Mouse (Mus musculus) heart, postnatal 4 days (tissue): ENCODE measurements around the gene Lrrc32. TPM values are rescaled to one million over a fixed set of nuclear protein-coding genes. Genes with fewer than 3 reads are reported as not detected.

Experiments
- DNase-seq: peaks from one replicate; pipeline ENCODE4 v3.0.0; 2021
- total RNA-seq, 2 experiments: library from RNA; stranded (reverse); gene quantifications; 2 replicates each; pipeline ENCODE4 v1.2.3; 2021

Gene Lrrc32
- total RNA-seq, 2 experiments from 2014 or later = 17.3 to 18.6 TPM

DNA sequence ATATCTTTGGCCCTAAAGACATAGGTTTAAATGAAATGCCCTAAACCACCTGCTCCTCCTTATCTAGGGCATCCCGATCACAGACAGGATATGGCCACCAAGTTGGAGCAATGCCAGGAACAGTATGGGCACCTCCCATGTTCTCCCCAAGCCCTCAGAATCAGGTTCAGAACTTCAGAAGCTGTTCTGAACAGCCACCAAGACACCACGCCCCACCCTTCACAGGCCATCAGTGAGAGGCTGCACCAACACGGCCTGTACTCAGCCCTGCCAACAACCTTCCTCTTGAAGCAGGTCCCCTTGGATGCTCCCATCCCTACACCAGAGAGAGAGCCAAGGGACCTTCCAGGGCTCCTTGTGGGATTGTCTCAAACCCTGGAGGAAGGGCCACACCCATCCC lies 55.5 kb downstream of the Lrrc32 start:
- no peak for DNase-seq

DNA sequence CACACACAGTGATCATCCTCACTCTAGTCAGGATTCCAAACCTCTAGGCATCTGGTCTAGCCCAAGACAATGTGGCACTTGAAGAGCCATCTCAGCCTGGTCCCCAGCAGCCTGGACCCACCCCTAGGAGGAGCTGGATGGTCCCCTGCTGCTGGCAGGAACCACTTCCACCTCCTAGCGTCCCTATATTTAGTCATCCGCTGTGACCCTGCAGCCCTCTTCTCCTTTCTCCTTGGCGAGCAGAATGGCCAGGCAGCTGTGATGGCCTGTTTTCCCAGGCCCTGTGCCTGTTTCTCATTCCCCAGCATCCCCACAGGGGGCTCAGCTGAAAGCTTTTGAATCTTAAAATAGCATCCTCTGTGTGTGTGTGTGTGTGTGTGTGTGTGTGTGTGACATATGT lies 59.8 kb downstream of the Lrrc32 start:
- DNase-seq = peak; percentile 65

DNA sequence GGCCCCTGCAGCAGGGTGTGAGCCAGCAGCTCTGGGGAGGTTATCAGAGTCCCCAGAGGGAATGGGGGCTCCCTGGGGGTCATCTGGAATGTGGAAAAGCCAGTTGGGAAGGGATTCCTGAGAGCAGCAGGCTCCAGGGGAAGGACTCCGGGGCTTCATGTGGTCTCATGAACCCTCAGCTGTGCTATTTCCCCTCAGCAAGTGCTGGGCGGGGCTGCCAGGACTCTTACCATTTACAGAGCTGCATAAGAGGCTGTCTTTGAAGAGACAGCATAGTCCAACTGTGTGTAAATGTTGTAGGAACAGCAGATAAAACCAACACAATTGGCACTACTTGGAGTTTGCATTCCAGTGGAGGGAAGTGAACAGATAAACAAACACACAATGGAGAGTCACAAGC lies 61.5 kb downstream of the Lrrc32 start:
- peak; percentile 54 for DNase-seq

DNA sequence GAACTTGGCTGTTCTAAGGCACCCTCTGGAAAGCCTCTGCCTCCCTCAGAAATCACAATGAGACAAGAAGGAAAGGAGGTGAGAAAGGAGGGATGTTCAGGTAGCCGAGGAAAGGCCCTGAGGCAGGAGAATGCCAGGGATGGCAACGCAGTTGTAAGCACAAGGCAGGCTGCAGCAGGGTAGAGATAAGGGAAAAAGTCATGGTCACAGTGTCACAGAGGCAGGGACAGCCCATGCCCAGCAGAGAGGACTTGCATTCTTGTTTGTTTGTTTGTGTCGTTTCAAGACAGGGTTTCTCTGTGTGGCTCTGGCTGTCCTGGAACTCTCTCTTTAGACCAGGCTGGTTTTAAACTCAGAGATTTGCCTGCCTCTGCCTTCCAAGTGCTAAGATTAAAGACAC lies 62.0 kb downstream of the Lrrc32 start:
- DNase-seq = no peak

Other genes with a start within 250 kb of the Lrrc32 start
- 10 to 100 TPM; 18.0 to 22.0 TPM for gene Acer3, start 168.1 kb upstream of the Lrrc32 start, total RNA-seq
- 1 to 10 TPM; 8.7 to 9.2 TPM for gene Tsku, start 128.0 kb upstream of the Lrrc32 start, total RNA-seq
- gene Gucy2d, start 48.9 kb upstream of the Lrrc32 start, total RNA-seq = not detected
- gene Emsy, start 167.5 kb downstream of the Lrrc32 start, total RNA-seq = 10 to 100 TPM; 34.2 to 35.8 TPM
- gene Thap12, start 213.8 kb downstream of the Lrrc32 start, total RNA-seq = 10 to 100 TPM; 75.0 to 79.8 TPM